In the genomic region with DNA sequence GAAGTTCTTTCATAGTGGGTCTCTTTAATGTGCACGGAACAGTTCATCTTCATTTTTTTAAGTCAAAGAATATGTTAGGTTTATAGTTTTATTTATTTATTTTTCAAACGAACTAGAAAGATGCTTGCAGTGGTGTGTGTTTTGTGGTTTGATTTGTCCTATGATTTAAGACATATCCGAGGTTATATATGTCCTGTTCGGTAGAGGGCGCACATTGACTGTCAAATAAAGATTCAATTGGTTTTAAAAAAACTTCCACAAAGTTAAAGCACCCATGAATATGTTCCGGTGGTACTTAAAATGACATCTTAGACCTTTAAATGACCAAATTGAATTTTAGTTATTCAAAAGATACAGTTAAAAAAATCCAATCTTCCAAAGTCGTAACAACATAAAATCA, we compare ENCODE assay signal across 9 mouse cellular contexts. TPM values are rescaled to one million over a fixed set of nuclear protein-coding genes. Genes with fewer than 3 reads are reported as not detected.
DNase-seq lines count a peak whose midpoint lies in the region; ATAC-seq and TF ChIP-seq lines count a peak whose summit lies in the region.
"Had no signal": no experiment of that assay in that cellular context is flagged by ENCODE, and none has a peak within 500 bp of the region (broad histone marks: within the 10 kb centered on the region; RNA-seq: fewer than 3 reads in every experiment).

No protein-coding gene starts in this region.

- 12% methylated on average over 7 of the region's 7 CpGs for WGBS in kidney, adult 2 months
- 14% methylated on average over 7 of the region's 7 CpGs for WGBS in embryonic facial prominence, embryonic 11.5 days
- 13% methylated on average over 7 of the region's 7 CpGs for WGBS in hindbrain, embryonic 15.5 days
- WGBS in limb, embryonic 14.5 days, result 12% methylated on average over 7 of the region's 7 CpGs

- no peak for ATAC-seq in embryonic facial prominence, embryonic 11.5 days (replicated peaks; ENCODE audit: insufficient number of reproducible peaks, low FRiP score, low TSS enrichment, low read depth)
- no peak for ATAC-seq in hindbrain, embryonic 15.5 days (ENCODE audit: low FRiP score, low read depth)
- ATAC-seq in limb, embryonic 14.5 days (ENCODE audit: low FRiP score, low read depth), result no peak

- DNase-seq in kidney, adult 2 months, result peak; percentile 33
- DNase-seq in kidney, adult 11 months, result no peak
- DNase-seq in Muller cell, postnatal 12 days (ENCODE audit: inconsistent ontology term), result peak; percentile 38
- DNase-seq in embryonic facial prominence, embryonic 11.5 days (ENCODE audit: low spot score), result peak; percentile 84
- DNase-seq in limb, embryonic 14.5 days (ENCODE audit: low spot score), result peak; percentile 64
- DNase-seq in right cerebral cortex, adult 2 months (ENCODE audit: low spot score in 2 of 2), result peak; percentile 48 to 72
- DNase-seq in ovary, postnatal 36 days (ENCODE audit: low spot score), result no peak

- no peaks in the 10 kb centered on the region for H3K27me3 ChIP-seq in kidney, adult 2 months (replicated peaks; ENCODE audit: control insufficient read depth, insufficient read depth, low read length)
- H3K27me3 ChIP-seq in embryonic facial prominence, embryonic 11.5 days (ENCODE audit: control insufficient read depth, insufficient read depth, low read length), result no peaks in the 10 kb centered on the region
- H3K27me3 ChIP-seq in hindbrain, embryonic 15.5 days, result 0 out of 2 replicates have a peak, but pooled peaks cover 10% of the 10 kb centered on the region
- H3K27me3 ChIP-seq in limb, embryonic 14.5 days (ENCODE audit: control insufficient read depth, insufficient read depth, low read length), result peaks cover 23% of the 10 kb centered on the region

- no peaks in the 10 kb centered on the region for H3K4me1 ChIP-seq in kidney, adult 2 months (ENCODE audit: control insufficient read depth, insufficient read depth, low read length)
- H3K4me1 ChIP-seq in embryonic facial prominence, embryonic 11.5 days (ENCODE audit: control insufficient read depth, insufficient read depth, low read length), result no peaks in the 10 kb centered on the region
- peaks cover 11% of the 10 kb centered on the region for H3K4me1 ChIP-seq in hindbrain, embryonic 15.5 days (replicated peaks)
- peaks cover 5% of the 10 kb centered on the region; the same call in 1 of the 2 replicates for H3K4me1 ChIP-seq in limb, embryonic 14.5 days (ENCODE audit: control insufficient read depth, insufficient read depth, low read length)

- no peak overlapping the region for H3K27ac ChIP-seq in kidney, adult 2 months (ENCODE audit: insufficient read depth, low read depth, low read length)
- H3K27ac ChIP-seq in embryonic facial prominence, embryonic 11.5 days (replicated peaks; ENCODE audit: low read depth, low read length), result no peak overlapping the region
- H3K27ac ChIP-seq in hindbrain, embryonic 15.5 days (replicated peaks), result no peak overlapping the region
- no peak overlapping the region for H3K27ac ChIP-seq in limb, embryonic 14.5 days (replicated peaks; ENCODE audit: low read depth, low read length)

- H3K9me3 ChIP-seq in embryonic facial prominence, embryonic 11.5 days (replicated peaks; ENCODE audit: control insufficient read depth, low read length), result no peaks in the 10 kb centered on the region
- H3K9me3 ChIP-seq in hindbrain, embryonic 15.5 days, result no peaks in the 10 kb centered on the region
- H3K9me3 ChIP-seq in limb, embryonic 14.5 days (ENCODE audit: control insufficient read depth, low read length), result no peaks in the 10 kb centered on the region

- no peak overlapping the region for H3K4me3 ChIP-seq in kidney, adult 2 months (ENCODE audit: insufficient read depth, low read depth, low read length)
- peak overlapping the region; percentile 29; the same call in 1 of the 2 replicates for H3K4me3 ChIP-seq in embryonic facial prominence, embryonic 11.5 days (ENCODE audit: low read depth, low read length)
- H3K4me3 ChIP-seq in hindbrain, embryonic 15.5 days, result peak overlapping the region; percentile 40
- peak overlapping the region; percentile 37 for H3K4me3 ChIP-seq in limb, embryonic 14.5 days (replicated peaks; ENCODE audit: low read length)
- H3K4me3 ChIP-seq: myocyte had no signal

- 0 out of 2 replicates have a peak, but pooled peaks have one; percentile 14 for TF ChIP-seq CTCF in kidney, adult 2 months (conservative IDR thresholded peaks at IDR 0.05; ENCODE audit: insufficient read depth, insufficient read length, low read depth, low read length)

- H3K36me3 ChIP-seq in kidney, adult 2 months (ENCODE audit: control insufficient read depth, insufficient read depth, low read length), result no peaks in the 10 kb centered on the region
- H3K36me3 ChIP-seq in embryonic facial prominence, embryonic 11.5 days (replicated peaks; ENCODE audit: control insufficient read depth, insufficient read depth, low read depth, low read length), result no peaks in the 10 kb centered on the region
- H3K36me3 ChIP-seq in hindbrain, embryonic 15.5 days, result no peaks in the 10 kb centered on the region
- no peaks in the 10 kb centered on the region for H3K36me3 ChIP-seq in limb, embryonic 14.5 days (ENCODE audit: control insufficient read depth, insufficient read depth, low read length)

- TF ChIP-seq POLR2A in kidney, adult 2 months (IDR thresholded peaks at IDR 0.05; ENCODE audit: low read depth, low read length), result no peak
- TF ChIP-seq POLR2A in limb, embryonic 14.5 days (IDR thresholded peaks at IDR 0.05; ENCODE audit: borderline replicate concordance, extremely low read depth, insufficient read depth, insufficient read length), result no peak

- peak overlapping the region; percentile 61; the same call in 1 of the 2 replicates for H3K4me2 ChIP-seq in embryonic facial prominence, embryonic 11.5 days (ENCODE audit: low read depth, low read length)
- peak overlapping the region; percentile 91 for H3K4me2 ChIP-seq in hindbrain, embryonic 15.5 days
- peak overlapping the region; percentile 73 for H3K4me2 ChIP-seq in limb, embryonic 14.5 days (replicated peaks; ENCODE audit: low read depth, low read length, severe bottlenecking)

- H3K9ac ChIP-seq in embryonic facial prominence, embryonic 11.5 days (replicated peaks; ENCODE audit: low read length), result no peak overlapping the region
- H3K9ac ChIP-seq in hindbrain, embryonic 15.5 days, result peak overlapping the region; percentile 53; the same call in 1 of the 2 replicates
- no peak overlapping the region for H3K9ac ChIP-seq in limb, embryonic 14.5 days (ENCODE audit: low read depth, low read length, severe bottlenecking)

RNA-seq across cellular contexts. Expression of a gene that starts 30.3 kb away (rescaled TPM):
- 0.05 TPM in 1 of 2 replicates, not detected in the other for polyA plus RNA-seq in kidney, adult 2 months (2012; rRNA removed)
- 0.22 TPM in 1 of 2 replicates, not detected in the other for polyA plus RNA-seq in embryonic facial prominence, embryonic 11.5 days (2014; fragmentation: Nextera tagmentation; extraction: Ambion mirVana)
- 2.5 and 2.6 TPM in 2 replicates for polyA plus RNA-seq in hindbrain, embryonic 15.5 days (2015; fragmentation: Nextera tagmentation; extraction: Ambion mirVana)
- 0.33 and 0.39 TPM in 2 replicates for polyA plus RNA-seq in limb, embryonic 14.5 days (2012; rRNA removed)
- polyA plus RNA-seq in limb, embryonic 14.5 days (2014; fragmentation: Nextera tagmentation; extraction: Ambion mirVana), result 0.15 and 0.32 TPM in 2 replicates

Comparison
In these comparisons a context has a peak if more than half of its experiments do, and no peak if none do; other contexts are left out.
1. DNase-seq: peak in kidney, adult 2 months (single experiment), Muller cell, postnatal 12 days (single experiment), embryonic facial prominence, embryonic 11.5 days (single experiment), limb, embryonic 14.5 days (single experiment) and right cerebral cortex, adult 2 months (2 of 2); none in kidney, adult 11 months (single experiment) and ovary, postnatal 36 days (single experiment).
2. Peak in every context shown above with its lines, with median percentiles within 50 percentile points of each other: H3K4me2 ChIP-seq.